Mouse (Mus musculus): ENCODE results near the gene Tmem203. TPM values are rescaled to one million over a fixed set of nuclear protein-coding genes. Genes with fewer than 3 reads are reported as not detected.

The Tmem203 gene
- total RNA-seq, 2 experiments from 2014 or later, result 9.8 to 12.8 TPM

GRCm38 (mm10) chr2:25262795-25263622 lies 7.8 kb downstream of the Tmem203 start:
- ATAC-seq (replicated peaks; ENCODE audit: poor library complexity), result peak; percentile 15

GRCm38 (mm10) chr2:25263623-25264285 lies 8.5 kb downstream of the Tmem203 start:
- no peak for ATAC-seq (replicated peaks; ENCODE audit: poor library complexity)

GRCm38 (mm10) chr2:25264286-25264660 lies 9.0 kb downstream of the Tmem203 start:
- no peak for ATAC-seq (replicated peaks; ENCODE audit: poor library complexity)

DNA sequence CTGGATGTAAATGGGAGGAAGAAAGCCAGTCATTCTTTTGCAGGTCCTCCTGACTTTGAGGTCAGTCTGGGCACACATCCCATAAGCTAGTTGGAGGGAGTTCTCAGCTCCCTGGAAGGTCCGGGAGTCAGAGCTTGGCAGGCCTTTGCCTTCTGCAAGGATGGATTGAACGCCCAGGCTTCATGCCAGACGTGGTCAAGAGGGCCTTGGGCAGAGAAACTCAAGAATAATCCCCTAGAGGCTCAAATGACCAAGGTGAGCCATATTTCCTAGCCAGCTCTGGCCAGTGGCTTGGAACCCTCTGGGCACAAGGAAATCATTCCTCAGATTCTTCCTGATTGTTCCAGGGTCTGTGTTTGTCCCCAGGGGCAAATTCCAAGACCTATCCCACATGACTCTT lies 9.6 kb downstream of the Tmem203 start:
- no peak for ATAC-seq (replicated peaks; ENCODE audit: poor library complexity)

DNA sequence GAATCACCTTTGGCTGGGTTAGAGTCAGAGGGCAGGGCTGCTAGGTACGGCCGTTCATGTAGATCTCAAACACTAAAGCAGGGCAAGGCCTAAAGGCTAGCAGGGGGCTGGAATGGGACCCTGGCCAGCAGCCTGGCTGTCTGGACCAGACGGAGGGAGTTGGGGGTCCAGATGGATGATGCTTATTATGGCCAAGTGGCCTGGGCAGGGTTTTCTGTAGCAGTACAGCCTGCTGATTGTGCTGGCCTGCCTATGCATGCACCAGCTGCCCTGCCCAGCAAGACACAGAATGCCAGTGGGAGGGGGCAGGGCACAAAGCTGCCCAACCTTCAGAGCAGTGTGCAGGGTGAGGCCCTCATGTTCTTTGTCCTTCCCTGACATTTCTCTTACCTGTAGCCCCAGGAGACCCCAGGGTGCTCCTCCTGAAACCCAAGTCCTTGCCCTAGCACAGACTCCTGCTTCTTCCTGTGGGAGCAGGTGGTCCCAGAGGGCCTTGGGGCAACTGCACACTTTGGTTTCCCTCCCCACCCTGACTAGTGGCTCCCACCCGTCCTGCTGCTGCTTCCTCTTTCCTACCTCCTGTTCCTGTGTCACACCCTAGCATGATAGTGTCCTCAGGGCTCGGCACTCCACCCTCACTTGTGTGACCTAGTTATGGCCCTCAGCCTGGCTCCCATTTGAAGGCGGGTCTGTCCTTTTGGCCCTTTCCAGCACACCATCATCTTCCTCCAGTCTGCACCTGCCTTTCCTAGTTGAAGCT lies 10.8 kb downstream of the Tmem203 start:
- ATAC-seq (replicated peaks; ENCODE audit: poor library complexity), result peak; percentile 41

DNA sequence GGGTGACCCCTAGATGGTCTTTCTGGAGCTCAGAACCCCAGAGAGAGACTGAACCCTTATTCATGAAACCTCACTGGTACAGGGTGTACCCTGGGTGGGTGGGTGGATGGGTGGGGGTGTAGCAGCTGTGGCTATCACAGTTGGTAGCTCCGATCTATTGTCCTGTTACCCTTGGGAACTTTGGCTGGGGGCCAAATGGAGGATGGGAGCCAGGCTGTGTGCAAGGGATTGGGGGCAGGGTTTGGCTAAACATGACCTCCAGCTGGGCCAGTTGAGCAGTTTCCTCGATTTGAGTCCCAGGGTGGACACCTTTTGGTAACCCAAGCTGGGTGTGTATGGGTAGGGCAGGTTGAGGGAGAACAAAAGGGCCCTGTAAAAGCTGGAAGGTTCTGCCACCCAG lies 11.5 kb downstream of the Tmem203 start:
- ATAC-seq (replicated peaks; ENCODE audit: poor library complexity), result no peak

DNA sequence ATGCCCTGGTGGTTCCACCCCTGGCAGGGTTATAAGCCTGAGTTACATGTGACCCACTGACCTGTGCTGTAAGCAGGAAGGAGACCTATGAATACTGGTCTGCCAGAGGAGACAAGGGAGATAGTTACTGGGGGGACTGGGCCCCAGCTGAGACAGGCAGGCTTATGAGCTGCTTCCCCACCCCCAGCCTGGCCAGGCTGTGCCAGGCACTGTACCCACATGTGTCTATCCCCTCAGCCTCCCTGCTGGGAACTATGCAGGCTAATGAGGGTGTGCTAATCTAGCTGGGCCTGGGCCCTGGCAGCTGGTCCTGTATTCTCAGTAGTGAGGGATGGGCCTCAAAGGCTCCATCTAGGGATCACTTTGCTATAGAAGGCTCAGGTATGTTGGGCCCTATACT lies 12.0 kb downstream of the Tmem203 start:
- ATAC-seq (replicated peaks; ENCODE audit: poor library complexity), result no peak

DNA sequence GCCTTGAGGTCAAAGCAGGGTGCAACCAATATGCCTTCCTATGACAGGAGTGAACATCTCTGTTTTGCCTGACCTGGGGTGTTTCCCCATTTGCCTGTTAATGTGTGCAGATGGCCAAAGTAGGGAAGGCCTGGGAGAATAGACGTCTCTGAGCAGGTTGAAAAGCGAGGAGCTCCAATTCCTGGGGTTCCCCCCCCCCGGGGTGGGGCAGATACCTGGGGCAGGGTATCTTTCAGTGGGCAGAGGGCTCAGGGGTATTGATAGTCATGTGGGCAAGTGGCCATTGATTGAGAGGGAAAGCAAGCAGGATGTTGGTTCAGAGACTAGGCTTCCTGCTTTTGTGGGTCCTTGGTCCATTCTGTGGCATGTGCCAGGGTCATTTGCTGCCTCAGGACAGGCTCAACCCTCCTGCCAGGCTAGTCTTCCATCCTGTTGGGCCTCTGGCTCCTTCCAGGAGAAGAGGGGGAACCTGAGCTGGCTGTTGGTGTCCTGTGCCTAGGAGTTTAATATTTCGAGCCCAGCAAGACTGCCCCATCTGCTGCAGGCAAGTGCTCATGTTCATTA lies 12.6 kb downstream of the Tmem203 start:
- no peak for ATAC-seq (replicated peaks; ENCODE audit: poor library complexity)

DNA sequence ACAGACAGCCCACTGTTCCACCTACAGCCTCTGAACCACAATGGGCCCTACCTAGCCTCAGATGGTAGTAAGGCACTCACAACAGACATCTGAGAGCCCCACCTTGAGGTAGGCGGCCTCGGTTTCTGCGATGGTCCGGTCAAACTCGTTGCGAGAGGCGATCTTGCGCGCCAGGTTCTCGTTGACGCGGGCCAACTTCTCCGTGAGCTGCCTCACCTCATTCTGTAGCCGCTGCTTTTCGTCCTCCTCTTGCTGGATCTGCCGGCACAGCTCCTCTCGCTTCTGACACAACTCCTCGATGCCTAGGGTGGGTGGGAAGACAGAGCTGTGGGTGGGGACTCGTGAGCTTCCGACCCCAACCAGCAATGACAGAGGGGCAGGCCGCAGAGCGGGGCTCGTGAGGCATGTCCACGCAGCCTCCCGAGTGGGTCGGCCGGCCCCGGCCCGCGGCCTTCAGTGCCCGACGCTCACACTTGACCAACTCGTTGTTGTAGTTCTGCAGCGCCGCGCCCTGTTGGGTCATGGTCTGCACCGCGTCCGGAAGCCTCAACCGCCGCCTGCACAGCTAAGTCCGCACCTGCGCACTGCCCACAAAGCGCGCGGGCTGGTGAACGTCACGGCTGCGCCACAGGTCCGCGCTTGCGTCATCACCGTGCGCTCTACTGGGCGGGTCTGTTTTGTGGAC lies 16.7 kb downstream of the Tmem203 start, which contains the start of the genes Ssna1 and Anapc2:
Gene Ssna1, minus strand, starts transcription at position 612 of the 685 bp plus-strand sequence.
Gene Anapc2, plus strand, starts transcription at position 652 of the 685 bp plus-strand sequence.
- peak; percentile 97 for ATAC-seq (replicated peaks; ENCODE audit: poor library complexity)

- no peak for ATAC-seq (replicated peaks; ENCODE audit: poor library complexity)
Observed at GRCm38 (mm10) chr2:25272515-25272914, 17.3 kb downstream of the Tmem203 start.

GRCm38 (mm10) chr2:25273010-25273409 lies 17.8 kb downstream of the Tmem203 start:
- no peak for ATAC-seq (replicated peaks; ENCODE audit: poor library complexity)

DNA sequence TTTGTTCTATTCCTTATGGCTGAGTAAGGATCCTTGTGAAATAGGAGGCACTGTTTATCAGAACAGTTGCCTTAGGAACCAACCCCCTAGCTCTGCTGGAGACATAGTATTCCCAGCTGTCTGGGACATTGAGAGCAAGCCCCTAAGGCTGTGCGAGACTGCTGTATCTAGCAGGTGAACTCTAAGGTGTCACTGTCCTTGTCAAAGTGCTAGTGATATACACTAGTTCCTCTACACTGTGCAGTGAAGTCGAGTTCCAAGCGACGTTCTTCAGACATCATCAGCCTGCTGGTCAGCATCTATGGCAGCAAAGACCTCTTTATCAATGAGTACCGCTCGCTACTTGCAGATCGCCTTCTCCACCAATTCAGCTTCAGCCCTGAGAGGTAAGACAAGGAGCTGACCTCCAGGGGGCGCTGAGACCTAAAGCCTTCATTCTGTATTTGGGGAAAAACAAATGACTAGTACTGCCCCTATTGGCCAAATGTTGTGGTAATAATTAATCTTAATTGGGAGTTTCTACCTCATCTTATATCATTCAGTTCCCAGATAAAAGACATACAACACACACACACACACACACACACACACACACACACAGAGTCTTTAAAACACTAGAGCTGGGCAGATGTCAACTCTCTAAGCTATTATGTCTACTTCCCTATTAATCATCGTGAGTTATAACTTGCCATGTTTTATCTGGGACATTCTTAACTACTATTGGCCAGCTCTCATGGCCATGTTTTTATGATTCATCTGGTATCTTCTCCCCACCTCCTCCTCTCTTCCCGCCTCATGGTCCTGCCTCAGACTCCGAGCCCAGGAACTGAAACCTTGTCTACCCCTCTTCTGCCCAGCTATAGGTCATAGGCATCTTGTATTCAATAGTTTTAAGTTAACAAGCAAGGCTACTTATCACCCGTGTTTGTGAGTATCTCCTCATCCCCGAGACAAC lies 24.0 kb downstream of the Tmem203 start:
- ATAC-seq (replicated peaks; ENCODE audit: poor library complexity), result peak; percentile 99

- no peak for ATAC-seq (replicated peaks; ENCODE audit: poor library complexity)
Observed at GRCm38 (mm10) chr2:25285551-25285950, 30.3 kb downstream of the Tmem203 start.

DNA sequence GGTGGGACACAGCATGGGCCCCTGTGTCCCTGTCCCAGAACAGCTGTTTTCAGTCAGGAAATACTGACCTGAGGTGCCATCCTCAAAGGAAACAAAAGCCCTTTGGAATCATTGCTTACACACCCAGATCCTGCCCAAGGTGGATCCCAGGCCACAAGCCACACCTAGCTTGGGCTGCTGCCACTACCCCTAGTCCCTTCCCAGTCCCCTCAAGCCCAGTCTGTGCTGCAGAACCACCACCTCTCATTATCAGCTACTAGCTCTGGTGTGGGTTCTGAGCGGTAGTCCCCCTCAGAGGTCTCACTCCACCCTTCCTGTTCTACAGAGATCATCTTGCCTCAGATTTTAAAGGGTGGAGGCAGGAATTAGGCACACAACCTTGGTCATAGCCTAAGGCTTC lies 31.1 kb downstream of the Tmem203 start:
- peak; percentile 48 for ATAC-seq (replicated peaks; ENCODE audit: poor library complexity)

DNA sequence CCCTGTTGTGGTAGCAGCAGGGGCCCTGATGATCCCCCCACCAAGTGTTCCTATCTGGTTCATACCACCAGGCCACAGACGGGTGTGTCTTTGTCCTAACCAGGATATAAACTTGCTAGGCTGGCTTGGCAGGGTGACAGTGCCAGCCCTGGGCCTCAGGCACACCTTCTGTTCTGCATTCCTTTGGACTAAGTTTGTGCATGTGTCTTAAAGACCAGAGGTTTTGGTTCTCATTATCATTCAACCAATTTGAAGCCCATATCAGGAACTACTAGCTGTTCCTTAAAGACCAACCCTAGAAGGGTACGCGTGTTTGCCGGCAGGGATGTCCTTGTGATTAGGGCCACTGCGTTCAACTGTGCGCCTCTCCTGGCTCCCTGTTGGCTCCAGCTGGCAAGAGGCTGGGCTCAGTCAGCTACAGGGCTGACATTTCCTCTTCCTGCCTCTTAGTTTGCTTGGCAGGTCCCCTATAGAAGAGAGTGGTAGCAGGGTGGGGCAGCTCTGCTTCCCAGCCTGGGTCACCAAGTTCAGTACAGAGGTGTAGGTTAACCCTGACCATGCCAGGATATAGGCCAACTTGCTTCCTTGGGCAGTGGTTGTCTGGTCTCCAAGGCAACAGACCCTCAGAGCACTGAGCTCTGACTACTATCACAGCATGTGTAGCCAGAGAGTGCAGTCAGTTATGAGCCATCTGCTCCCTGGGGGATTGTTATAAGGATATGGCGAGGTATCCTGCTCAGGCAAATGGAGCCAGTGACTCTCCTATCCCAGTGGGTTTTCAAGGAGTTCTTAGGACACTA lies 31.8 kb downstream of the Tmem203 start:
- peak; percentile 76 for ATAC-seq (replicated peaks; ENCODE audit: poor library complexity)

DNA sequence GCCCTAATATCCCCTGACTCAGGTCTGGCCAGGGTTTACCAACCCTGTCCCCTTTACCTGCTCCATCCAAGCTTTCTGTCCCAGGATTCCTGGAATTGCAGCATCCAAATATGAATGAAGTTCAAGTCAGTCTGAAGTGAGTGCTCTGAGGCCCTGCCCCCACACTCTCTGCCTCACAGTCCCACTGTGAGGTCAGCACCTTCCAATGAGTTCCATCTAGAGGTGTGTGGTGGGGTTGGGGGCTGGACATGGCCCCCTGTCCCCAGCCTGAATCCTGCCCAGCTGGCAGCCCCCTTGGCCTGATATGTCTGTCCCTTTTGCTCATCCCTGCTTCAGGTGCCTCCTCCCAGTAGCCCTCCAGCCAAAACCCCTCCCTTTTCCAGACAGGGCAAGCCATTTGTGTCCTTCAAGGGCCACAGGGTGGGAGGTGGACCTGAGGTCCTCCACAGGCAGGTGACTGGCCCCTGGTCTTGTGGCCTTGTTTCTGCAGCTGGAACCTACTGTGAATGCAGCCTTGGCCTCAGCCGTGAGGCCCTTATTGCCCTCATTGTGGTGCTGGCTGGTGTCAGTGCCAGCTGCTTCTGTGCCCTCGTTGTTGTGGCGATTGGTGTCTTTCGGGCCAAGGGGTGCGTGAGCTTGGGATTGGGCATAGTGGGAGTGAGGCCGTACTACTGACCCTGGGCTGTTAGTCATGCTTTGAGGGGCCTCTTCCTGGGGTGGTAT lies 32.8 kb downstream of the Tmem203 start, which contains the start of gene Tmem210:
Gene Tmem210, plus strand, starts transcription at position 219 of the 723 bp plus-strand sequence.
- ATAC-seq (replicated peaks; ENCODE audit: poor library complexity), result no peak

- no peak for ATAC-seq (replicated peaks; ENCODE audit: poor library complexity)
Observed at GRCm38 (mm10) chr2:25288734-25289345, 33.6 kb downstream of the Tmem203 start.

Data from megakaryocyte progenitor cell, adult 5-6 weeks (primary cell).